Mouse (Mus musculus) skeletal muscle tissue, postnatal 0 days (tissue): Measurements from ENCODE around the gene Hivep1. TPM values are rescaled to one million over a fixed set of nuclear protein-coding genes. Genes with fewer than 3 reads are reported as not detected.

Experiments used
- polyA plus RNA-seq: library from polyadenylated mRNA; unstranded; fragments of >200 nt; fragmentation: Nextera tagmentation; extraction: Ambion mirVana; gene quantifications from 2 replicates; pipeline ENCODE4 v1.2.1, GENCODE M21; 2015

Gene Hivep1
- 4.4 and 4.8 TPM in 2 replicates for polyA plus RNA-seq

DNA sequence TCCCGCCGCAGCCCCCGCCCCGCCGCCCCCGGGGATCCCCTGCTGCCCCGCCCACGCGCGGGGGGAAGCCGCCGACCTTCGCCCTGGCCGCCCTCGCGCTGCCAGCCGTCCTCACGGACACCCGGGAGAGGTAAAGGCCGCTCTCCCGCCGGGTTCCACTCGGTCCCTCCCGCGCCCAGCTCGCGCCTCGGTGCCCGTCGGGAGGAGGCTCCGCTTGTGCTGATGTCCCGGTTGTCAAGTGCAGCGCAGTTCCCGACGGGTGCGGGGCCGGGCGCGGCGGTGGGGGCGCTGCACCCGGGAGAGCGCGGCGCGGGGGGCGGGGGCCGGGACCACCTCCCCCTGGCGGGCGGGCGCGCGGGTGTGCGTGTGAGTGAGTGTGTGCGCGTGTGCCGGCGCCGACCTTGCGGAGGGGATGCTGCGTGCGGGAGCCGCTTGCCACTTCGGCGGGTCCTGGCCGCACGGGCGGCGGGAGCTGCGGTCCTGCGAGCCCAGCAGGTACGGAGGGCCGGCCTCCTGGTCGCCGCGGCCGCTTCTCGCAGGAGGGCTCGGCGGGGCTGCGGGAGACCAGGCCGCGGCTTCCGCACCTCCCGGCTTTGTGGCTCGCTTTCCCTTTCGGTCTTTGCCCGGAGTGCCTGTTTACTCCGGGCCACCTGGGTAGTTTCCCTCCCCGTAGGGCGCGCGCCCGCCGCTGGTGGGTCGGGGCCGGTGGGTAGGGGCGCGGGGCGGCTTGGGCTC is at the start of gene Hivep1:
TSS of gene Hivep1 (plus strand) at position 61 of the 735 bp plus-strand sequence.

Other genes with a start within 250 kb of the Hivep1 start
- gene Adtrp, start 204.3 kb upstream of the Hivep1 start, polyA plus RNA-seq = 0.50 and 4.8 TPM in 2 replicates
- gene Edn1, start 249.5 kb downstream of the Hivep1 start, polyA plus RNA-seq = 3.8 and 4.0 TPM in 2 replicates